Mouse (Mus musculus) large intestine, adult 2 months (tissue): ENCODE data around the gene Aaas. TPM values are rescaled to one million over a fixed set of nuclear protein-coding genes. Genes with fewer than 3 reads are reported as not detected.

Experiments used
- DNase-seq: peaks from one replicate; pipeline ENCODE4 v3.0.0-alpha.2; 2012; ENCODE audit warnings: low read depth, low spot score
- WGBS: fragments of 180-500 bp; shearing (Covaris S2); methylation state at CpG from one replicate; pipeline ENCODE4 v1.1.7; 2018; 5-methylcytosine and 5-hydroxymethylcytosine counted together
- polyA plus RNA-seq: library from polyadenylated mRNA; depleted of rRNA; stranded (reverse); fragments of >200 nt; gene quantifications from 2 replicates; pipeline ENCODE4 v1.2.3, GENCODE M21; 2012; rRNA removed

The Aaas gene
- 31.0 and 35.2 TPM in 2 replicates for polyA plus RNA-seq

DNA sequence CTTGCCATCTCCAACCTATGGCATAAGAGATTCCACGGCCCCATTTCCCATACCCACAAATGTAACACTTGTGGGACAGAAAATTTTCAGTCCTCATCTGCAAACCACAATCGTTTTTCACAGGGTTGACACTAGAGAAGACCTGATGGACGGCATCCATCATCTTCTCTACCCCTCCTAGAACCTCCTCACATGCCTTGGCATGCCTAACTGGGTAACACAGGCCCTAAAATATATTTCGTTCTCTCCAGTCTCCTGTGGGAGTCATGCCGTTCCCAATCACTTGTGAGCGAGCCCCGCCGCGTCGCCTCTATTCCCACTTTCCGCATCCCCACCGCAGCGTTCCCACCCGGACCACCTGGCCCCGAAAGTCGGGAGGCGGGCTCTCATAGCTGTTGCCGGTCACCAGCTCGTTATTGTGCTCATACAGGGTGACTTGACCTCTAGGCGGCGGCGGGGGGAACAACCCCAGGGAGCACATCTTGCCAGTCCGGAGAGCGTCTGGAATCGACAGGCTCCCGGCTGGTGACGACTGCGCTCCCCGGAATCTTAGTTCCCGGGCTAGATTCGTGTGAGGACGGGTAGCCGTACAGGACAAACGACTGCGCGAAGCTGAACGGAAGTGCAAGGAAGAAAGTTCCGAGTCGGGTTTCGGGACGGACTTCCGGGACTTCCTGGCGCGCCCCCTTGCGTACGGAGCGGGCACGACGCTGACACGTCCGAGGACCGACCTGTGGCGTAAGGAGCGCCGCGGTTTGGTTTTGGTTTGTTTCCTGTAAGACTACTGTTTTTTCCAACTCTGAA is at the start of gene Aaas:
Aaas (minus strand) TSS at position 634 of the 804 bp plus-strand sequence.
- DNase-seq, result peak; percentile 87
- WGBS, result under 1% methylated on average over 56 of the region's 56 CpGs

DNA sequence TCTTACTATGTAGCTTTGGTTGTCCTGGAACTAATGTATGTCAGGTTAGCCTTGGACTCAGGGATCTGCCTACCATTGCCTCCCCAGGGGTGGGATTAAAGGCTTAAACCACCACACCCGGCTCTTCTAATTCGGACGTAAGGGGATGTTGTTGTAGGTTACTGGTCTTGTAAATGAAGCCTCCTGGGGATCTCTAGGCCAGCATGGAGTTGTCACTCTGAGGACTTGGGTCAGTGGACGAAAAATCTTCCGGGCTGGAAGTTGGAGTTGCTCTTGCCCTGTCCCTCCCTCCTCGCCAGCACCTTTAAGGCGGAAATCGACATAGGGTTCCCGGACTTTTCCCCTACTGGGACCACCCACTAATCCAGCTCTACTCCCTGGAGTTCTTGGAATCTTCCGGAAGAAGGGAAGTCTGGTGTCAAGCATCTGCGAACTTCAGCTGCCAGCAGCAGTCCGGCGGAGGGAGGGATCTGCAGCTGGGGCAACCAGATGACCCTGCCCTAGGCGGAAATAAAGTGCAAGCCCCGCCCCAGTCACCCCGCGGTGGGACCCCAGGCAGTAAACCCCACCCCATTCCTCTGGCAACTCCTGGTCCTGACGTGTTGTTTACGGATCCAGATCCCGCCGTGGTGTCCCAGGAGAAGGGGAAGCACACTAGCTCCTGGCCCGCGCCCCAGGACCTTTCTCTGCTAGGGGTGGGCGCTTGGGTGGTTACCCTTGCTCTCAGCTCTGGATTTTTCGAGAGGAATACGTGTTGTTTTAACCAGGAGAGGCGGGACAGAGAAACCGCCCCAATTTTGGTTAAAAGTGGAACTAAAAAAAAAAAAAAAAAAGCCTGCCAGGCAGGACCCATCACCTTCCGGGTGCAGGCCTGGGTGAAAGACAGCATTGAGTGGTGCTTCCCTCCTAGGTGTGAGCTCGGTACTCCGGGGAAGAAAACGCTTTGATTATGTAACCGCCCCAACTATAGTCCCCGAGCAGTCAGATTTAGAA is 49.0 kb upstream of the Aaas start:
- WGBS, result 1% methylated on average over 34 of the region's 34 CpGs
- no peak for DNase-seq

DNA sequence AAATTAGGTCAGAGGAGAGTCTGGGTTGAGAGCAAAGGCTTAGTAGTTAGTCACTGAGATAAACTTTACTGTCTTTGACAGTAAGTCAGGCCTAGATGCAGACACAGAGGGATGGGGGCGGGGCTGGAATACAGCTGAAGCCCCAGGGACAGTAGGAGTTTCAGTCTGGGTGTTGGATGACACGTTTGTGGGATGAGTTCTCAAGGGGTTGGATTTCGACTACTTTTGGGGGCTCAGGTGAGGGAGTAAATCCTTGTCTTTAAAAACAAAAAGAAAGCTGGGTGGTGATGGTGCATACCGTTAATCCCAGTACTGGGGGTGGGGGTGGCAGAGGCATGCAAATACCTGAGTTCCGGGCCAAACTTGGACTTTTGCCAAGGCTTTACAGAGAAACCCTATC is 48.1 kb upstream of the Aaas start:
- DNase-seq, result no peak
- 35% methylated on average over 5 of the region's 5 CpGs for WGBS

DNA sequence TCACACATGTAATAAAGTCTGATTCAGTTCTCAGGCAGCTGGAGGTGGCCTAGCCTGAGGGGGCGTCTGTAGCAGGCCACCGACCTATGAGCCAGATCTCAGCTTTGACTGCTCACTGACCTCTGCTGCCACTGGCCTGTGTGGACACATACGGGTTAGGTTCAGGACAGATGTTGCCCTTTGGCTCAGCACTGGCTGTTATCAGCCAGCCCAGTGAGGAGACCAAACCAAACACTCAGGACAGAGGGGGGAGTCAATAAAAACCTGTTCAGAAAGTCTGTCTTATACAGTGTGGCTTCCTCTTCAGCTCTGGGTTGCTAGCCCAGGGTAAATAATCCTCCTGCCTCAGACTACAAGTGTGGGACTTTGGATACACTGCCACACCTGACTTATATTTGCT is 44.5 kb upstream of the Aaas start:
- WGBS, result 13% methylated on average over 3 of the region's 3 CpGs
- no peak for DNase-seq

DNA sequence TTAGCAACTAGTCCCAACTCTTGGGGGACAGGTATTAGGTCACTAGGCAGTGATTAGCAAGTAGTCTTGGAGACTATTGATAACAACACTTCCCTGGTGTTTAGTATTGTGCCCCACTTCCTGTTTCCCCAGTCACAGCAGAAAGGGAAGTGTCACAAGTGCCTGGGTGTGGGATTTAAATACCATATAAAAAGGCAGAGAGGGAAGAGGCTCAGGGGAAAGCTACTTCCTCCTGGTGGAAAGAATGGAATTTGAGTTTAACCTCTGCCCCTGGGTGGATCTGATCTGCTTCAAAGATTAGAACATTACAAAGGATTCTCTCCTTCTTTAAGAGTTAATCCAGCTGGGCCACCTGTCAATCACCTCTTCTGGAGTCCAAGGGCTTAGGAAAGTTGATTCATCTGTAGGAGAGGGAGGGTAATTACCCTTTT is 43.0 kb upstream of the Aaas start:
- no peak for DNase-seq

DNA sequence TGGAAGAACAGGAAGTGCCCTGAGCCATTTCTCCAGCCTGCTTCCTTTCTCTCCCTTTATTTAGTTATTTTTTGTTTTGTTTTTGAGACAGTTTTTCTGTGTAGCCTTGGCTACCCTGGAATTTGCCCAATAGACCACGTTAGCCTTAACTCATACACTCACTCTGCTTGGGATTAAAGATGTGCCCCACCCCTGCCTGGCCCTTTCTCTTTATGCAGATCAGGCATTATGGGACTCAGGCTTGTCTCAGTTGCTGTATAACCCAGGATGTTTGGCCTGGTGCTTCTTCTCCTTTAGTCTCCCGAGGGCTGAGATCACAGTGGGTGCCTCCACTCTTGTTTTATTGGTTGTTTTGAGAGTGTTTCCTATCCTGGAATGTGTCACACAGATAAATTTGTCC is 41.9 kb upstream of the Aaas start:
- WGBS, result 11% methylated on average over 2 of the region's 2 CpGs
- DNase-seq, result no peak

DNA sequence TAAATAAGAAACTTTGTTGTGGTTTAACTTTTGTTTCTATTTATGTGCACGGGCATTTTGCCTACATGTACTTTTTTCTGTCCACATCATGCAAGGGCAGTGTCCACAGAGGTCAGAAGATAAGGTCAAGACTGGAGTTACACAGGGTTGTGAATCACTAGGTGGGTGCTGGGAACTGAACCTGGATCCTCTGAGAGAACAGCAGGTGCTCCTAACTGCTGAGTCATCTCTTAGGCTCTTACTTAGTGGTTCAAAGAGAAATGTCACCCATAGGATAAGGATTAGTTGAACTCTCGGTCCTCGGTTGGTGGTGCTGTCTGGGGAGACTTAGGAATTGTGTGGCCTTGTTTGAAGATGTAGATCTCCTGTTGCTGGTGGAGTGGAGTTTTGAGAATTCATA is 38.4 kb upstream of the Aaas start:
- no peak for DNase-seq
- 76% methylated on average over 3 of the region's 3 CpGs for WGBS

DNA sequence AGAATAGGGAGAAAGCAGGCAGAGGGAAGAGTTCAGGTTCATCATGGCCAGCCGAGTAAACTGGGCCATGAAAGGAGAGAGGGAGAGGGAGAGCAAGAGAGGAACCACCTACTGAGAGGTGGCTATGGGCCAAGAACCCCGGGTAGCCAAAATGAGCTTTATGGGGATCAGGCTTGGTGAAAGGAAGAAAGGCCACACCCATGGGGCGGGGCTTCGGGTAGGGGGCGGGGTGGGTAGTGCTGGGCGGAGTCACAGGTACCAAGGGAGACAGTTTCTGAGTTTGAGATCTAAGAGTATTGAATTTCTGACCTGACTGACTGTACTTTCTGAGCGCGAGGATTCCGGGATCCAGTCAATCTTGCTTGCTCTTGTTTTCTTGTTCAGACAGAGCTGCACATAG is 36.1 kb upstream of the Aaas start:
- DNase-seq, result no peak
- 34% methylated on average over 9 of the region's 9 CpGs for WGBS

DNA sequence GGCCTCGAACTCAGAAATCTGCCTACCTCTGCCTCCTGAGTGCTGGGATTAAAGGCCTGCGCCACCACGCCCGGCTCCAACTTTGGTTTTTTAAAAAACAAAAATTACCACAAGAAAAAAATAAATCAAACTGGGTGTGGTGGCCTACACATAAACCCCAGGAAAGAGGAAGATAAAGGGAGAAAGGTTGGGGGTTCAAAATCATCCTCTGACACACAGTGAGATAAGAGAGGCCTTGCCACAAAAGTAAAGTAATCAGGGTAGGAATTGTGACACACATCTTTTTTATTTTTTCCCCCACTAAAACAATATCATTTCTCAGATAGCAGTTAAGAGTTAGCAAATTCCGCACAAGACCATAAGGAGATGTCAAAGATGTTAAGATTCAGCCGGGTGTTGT is 33.1 kb upstream of the Aaas start:
- WGBS, result 97% methylated on average over 6 of the region's 6 CpGs
- DNase-seq, result no peak

DNA sequence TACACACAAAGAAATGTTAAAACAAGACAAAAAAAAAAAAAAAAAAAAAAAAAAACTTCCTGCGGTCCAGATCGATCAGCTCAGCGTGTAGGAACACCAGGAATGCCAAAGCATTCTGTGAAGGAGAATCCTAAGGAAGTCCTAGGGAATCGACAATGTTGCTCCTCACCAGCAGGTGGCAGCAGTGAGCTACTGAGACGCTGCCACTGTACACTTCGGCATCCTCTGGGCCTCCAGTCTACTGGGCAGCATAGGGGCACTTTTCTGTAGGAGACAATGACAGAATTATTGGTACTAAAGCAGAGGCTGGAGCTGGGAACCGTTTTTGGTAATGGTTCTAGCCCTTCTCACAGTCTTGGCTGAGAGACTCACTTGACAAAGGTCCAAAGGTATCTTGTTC is 31.0 kb upstream of the Aaas start:
- under 1% methylated on average over 7 of the region's 7 CpGs for WGBS
- no peak for DNase-seq

DNA sequence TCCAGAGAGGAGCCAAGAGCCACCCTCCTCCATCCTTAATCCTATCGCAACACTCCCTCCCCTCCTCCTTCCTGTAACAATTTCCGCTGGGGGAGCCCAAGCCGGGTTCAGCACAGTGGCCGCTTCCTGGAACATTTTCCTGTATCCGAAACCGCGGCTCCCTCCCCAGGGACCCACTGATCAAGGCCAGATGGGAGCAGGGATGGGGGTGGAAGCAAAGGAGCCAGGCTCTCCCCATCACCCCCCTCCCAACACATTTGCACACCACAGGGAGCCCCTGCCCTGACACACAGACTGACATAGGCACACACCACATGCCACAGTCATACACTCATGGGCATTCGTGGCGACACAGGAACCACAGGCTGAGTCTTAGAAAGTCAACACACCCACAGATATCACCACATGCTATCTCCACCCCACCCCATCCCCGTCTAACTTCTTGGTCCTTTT is 27.3 kb upstream of the Aaas start:
- WGBS, result 18% methylated on average over 10 of the region's 10 CpGs
- no peak for DNase-seq

DNA sequence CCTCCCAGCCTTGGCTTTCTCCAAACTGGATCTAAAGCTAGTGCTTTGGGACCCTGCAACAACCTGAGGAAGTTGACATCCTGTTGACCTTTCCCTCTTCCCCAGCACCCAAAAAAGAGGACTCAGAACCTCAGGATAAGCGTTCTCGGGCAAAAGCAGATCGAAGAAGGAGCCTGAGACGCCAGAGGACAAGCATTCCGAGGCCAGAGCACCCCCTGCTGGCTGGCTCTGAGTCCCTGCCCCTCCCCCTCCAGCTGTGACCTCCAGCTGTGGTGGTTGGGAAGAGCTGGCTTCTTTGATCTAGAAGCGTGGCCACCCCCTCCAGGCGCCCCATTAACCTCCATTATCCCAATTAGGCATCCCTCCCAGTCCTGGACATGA is 26.6 kb upstream of the Aaas start:
- no peak for DNase-seq
- WGBS, result under 1% methylated on average over 7 of the region's 7 CpGs

DNA sequence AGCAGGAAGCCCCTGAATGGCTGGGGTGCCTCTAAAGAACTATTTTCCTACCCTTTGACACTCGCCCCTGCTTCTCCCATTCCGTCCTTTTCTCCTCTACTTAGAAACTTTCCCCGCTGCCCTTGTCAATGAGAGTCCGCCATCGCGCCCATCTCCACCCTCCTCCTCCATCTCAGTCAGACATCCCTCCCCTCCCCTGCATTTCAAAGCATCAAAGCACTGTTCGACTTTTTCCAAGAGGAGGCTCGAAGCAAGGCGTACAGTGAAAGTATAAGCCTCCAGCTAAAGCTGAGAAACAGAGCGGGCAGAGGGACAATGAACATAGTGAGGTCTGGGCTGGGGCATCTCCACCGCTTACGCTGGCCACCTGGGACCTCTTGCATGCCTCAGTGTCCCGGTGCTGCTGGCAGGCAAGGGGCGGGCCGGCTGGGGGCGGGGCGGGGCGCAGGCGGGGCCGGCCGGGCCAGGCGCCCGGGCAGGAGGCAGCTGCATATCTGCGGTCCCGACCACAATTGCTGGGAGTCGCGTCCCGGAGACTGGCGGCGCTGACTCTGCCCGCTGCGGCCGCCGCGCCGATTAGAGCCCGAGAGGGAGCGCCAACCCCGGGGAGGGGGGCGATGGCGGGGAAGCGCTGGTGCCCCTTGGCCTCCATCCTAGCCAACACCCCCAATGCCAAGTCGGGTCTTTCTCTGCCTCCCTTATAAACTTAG is 26.0 kb upstream of the Aaas start:
- DNase-seq, result no peak
- WGBS, result 2% methylated on average over 43 of the region's 43 CpGs

DNA sequence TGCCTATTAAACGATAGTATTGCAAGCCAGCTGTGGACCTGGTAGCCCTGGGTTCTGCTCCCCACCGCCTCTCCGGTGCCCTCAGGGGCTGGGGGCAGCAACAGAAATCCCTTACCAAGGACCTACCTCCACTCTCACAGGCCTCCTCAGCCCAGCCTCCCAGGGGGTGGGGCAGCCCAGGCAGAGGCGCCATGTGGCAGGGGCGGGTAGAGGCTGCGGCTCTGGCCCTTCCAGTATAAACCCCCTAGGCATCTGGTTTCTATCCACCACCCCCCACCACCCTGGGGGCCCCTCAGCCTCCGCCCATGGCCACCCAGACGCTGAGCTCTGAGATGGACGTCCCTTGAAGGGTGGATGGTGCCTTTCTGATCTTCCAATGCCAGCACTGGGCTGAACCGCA is 20.2 kb upstream of the Aaas start:
- no peak for DNase-seq
- 20% methylated on average over 10 of the region's 10 CpGs for WGBS

DNA sequence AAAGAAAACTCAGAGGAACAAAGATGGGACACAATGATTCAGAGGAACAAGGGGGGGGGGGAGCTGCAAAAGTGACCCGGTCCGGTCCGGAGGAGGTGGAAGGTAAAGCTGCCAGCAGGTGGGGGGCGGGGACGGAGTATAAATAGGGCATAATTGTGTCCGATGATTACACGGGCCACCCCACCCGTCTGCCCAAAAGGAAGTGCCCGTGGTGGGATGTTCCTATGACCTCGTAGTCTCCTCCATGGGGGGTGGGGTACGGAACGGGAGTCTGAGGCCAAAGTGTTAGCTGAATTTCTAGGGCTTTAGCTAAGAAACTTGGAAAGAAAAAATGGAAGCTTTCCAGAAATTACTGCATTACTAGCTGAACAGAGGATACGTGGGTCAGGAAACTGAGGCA is 19.4 kb upstream of the Aaas start:
- WGBS, result 9% methylated on average over 13 of the region's 13 CpGs
- DNase-seq, result no peak

DNA sequence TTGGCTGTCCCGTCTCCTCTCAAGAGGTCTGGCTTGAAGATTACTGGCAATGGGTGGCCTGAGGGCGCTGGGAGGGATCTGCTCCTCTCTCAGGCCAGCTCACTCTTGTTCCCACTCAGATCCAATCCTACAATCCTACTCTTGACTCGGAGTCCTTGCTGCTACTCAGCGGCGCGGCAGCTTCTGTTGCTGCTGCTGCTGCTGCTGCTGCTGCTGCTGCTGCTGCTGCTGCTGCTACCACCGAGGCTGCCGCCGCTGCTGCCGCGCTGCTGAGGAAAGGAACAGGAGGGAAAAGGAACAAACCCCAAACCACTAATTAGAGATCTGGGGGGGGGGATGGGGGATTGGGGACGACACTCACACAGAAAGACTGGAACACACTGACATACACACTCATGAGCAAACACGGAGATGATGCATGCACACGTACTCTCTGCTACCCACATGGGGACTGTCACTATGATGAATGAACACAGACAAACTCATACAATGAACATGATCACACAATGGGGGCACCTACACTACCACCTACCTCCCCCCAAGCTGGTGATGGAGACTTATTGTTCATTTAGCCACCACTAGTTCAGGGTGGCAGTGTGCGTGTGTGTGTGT is 16.3 kb upstream of the Aaas start, which contains the start of gene Sp7:
Sp7 (minus strand) TSS at position 450 of the 612 bp plus-strand sequence.
- WGBS, result 15% methylated on average over 15 of the region's 15 CpGs
- no peak for DNase-seq

DNA sequence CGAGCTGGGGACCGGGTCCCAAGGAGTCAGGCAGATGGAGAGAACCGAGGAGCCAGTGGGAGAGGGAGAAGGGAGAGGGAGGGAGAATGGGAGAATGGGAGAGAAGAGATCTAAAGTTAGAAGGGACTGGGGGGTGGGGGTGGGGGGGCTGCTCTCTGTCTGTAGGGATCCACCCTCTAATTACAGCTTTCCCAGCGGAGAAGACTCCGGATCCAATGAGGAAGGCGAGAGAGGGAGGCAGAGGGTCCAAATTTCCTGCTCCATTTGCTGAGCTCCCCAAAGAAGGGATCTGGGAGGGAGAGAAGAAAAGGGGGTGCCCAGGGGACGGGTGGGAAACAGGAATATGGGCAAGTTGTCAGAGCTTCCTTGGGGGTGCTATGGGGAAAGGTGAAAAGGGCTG is 15.7 kb upstream of the Aaas start:
- DNase-seq, result no peak
- WGBS, result 15% methylated on average over 7 of the region's 7 CpGs

DNA sequence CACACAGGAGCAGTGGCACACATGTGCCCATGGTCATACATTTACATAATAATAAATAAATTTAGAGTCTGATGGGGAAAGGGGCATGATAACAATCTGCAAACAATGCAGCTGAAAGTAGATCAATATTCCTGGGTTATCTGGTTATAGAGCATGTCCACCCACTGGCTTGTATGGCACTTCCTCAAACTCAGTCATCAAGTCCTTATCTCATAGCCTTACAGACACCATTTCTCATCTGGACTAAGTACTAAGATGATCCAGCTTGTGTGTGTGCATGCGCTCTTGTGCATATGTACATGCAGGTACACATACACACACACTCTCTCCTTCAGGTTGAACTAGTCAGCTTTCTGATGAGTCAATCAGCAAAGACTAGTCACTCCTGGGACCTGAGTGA is 14.1 kb upstream of the Aaas start:
- 83% methylated on average over 1 of the region's 1 CpGs for WGBS
- no peak for DNase-seq

DNA sequence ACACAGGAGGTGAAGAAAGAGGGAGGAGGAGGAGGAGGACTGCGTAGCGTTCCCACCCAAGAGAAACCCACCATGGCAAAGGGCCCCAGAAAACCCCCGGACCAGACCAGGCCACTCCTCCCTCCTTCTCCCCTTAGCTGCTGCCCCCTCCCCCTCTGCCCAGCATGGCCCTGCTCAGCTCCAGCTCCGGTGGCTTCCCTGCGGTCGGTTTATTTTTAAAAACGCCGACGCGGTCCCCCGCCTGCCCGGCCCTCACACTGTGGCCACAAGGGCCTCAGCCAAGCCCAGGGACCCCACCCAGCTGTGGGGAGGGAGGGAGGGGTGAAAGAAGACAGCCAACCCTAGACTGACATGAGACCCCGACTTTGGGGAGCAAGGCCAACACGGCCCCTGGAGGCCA is 12.1 kb upstream of the Aaas start:
- 18% methylated on average over 14 of the region's 14 CpGs for WGBS
- no peak for DNase-seq

DNA sequence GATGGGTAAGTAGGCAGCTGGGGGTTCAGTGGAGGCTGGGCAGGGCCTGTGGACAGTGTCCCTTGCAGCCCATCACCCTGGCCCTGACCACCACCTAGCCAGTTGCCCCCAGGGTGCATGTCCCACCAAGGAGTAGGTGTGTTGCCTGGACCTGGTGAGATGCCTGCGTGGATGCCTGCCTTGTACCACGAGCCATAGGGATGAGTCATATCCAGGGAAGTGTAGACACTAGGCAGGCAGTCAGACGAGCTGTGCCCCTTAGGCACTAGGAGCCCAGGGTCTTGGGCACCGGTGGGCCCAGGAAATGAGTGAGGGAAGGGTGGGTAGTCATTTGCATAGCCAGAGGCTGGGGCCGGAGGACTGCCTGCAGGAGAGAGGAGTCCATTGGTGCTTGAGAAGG is 8.3 kb upstream of the Aaas start:
- DNase-seq, result no peak
- 28% methylated on average over 5 of the region's 5 CpGs for WGBS
